Mouse (Mus musculus) cerebellum, adult (tissue): ENCODE results near the gene Gnai2.
"Not testable (repeated sequence)": the region's sequence is repeated elsewhere in the genome, so short reads cannot be mapped to it uniquely, and the experiment has no call there.

Experiments
- ATAC-seq: cut with Nextera tagmentation; 2 replicates; pipeline ENCODE4 v1.9.2; 2017; ENCODE audit warnings: mild to moderate bottlenecking, moderate library complexity, mixed read lengths; ENCODE audit not compliant: insufficient number of reproducible peaks, low FRiP score, low TSS enrichment

The Gnai2 gene

GRCm38 (mm10) chr9:107635279-107636028 is at the start of gene Gnai2:
Gene Gnai2, minus strand, starts transcription at chr9:107635367.
- ATAC-seq, result peak; percentile 92

DNA sequence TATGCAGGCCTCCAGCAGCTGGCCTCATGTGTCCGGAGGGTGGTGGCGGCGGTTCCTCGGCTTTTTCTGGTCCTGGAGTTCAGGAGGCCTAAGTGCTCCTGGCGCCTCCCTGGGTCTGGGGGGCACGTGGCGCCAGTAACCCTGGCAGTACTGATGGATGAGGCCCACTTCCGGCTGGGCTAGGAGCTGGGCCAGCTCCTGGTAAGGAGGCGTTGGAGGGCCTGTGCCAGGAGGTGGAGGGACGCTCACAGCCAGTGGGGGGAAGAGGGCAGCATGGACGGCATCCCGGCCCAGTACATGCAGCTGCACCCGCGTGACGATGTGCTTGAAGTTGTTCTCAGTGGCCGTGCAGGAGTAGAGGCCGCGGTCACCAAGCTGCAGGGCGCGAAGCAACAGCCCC is 47.2 kb upstream of the Gnai2 start:
- ATAC-seq, result no peak

- no peak for ATAC-seq
These were observed 44.3 kb upstream of the Gnai2 start, which contains the start of gene Gnat1 for GRCm38 (mm10) chr9:107679501-107679900. Gene Gnat1, minus strand, starts transcription at chr9:107679712.

GRCm38 (mm10) chr9:107678861-107679260 is 43.7 kb upstream of the Gnai2 start:
- ATAC-seq, result no peak

DNA sequence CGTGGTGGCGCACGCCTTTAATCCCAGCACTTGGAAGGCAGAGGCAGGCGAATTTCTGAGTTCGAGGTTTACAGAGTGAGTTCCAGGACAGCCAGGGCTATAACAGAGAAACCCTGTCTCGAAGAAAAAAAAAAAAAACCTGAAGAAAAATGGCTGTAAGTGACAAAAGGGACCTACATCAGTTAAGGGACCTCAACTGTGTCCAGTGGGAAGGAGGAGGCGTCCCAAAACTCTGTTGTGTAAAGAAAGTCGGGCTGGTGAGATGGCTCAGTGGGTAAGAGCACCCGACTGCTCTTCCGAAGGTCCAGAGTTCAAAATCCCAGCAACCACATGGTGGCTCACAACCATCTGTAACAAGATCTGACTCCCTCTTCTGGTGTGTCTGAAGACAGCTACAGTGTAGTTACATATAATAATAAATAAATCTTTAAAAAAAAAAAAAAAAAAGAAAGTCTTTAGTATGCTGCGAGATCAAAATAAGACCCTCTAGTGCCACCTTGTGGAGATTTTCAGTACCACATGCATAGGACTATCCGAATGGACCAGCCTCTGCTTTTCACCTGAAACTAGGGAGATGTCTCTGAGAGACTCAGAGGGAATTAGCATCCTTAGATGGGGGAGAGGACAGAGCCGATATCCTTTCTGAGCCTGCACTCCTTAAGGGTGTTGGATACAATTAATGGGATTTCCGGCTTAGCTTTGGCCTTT is 42.8 kb upstream of the Gnai2 start:
- not testable (repeated sequence) for ATAC-seq

GRCm38 (mm10) chr9:107677091-107677784 is 42.1 kb upstream of the Gnai2 start:
- ATAC-seq, result no peak

- no peak for ATAC-seq
These were observed 41.1 kb upstream of the Gnai2 start for GRCm38 (mm10) chr9:107676302-107676701.

DNA sequence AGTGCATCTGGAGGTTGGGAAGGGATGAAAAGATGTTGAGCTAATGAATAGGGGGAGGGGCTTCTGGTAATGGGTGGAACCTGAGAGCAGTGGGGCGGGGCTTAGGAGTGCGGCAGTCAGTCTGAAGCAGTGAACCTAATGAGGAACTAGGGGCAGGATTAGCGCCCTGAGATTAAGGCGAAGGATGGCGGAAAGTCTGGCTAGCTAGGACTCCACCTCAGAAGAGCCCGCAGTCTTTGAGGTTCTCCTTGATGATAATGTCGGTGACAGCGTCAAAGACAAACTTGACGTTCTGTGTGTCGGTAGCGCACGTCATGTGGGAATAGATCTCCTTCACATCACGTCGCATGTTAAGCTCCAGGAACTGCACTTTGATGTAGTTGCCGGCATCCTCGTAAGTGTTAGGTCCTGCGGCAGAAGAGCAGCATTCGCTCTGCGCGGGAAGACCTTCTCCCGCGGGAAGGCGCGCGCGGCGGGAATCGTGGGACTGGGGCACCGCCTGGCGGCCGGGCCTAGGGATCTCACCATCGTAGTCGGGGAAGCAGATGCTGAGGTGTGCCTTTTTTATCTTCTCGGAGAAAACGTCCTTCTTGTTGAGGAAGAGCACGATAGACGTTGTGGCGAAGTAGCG is 40.6 kb upstream of the Gnai2 start:
- ATAC-seq, result no peak

- no peak for ATAC-seq
These were observed 39.7 kb upstream of the Gnai2 start for GRCm38 (mm10) chr9:107674609-107675429.

GRCm38 (mm10) chr9:107670259-107670658 is 35.1 kb upstream of the Gnai2 start:
- no peak for ATAC-seq

- no peak for ATAC-seq
These were observed 34.3 kb upstream of the Gnai2 start, which contains the start of gene Slc38a3 for GRCm38 (mm10) chr9:107669480-107669945. Gene Slc38a3, minus strand, starts transcription at chr9:107669530.

GRCm38 (mm10) chr9:107668916-107669315 is 33.7 kb upstream of the Gnai2 start:
- no peak for ATAC-seq

- no peak for ATAC-seq
These were observed 32.8 kb upstream of the Gnai2 start for GRCm38 (mm10) chr9:107668011-107668410.

DNA sequence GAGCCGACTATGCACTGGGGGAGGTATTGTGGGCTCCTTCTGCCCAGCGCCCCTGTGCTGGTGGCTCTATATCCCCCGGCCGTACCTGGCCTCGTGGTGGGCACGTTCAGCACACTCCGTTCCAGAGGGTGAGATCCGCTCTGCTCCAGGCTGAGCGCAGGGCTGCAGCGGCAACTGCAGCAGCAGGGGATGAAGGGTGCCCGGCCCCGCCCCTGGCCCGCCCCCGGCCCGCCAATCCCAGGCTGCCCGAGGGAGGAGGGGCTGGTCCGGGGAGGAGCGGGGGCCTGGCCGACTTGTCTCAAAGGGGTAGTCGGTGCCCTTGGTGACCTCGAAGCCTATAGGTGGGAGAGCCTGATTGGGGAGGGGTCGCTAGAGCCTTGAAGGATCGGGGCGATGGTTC is 32.1 kb upstream of the Gnai2 start:
- no peak for ATAC-seq

- ATAC-seq, result no peak
These were observed 31.6 kb upstream of the Gnai2 start for GRCm38 (mm10) chr9:107666751-107667205.

DNA sequence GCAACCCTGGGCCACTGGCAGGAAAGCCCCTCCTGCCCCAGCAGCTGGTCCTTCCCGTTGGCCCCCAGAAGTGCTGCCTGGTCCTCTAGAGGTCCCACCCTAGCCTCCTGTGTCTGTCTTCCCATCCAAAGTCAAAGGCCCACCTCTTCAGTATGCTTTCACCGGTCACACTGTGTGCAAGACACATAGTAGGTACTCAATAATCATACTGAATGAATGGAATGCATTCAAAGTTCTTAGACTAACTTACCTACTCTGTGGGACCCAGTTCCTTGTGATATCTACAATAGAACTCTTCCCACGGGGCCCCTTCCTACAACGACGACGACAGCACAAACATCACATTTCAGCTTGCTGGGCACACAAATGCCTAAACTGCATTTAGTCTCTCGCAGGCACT is 30.1 kb upstream of the Gnai2 start:
- ATAC-seq, result no peak

DNA sequence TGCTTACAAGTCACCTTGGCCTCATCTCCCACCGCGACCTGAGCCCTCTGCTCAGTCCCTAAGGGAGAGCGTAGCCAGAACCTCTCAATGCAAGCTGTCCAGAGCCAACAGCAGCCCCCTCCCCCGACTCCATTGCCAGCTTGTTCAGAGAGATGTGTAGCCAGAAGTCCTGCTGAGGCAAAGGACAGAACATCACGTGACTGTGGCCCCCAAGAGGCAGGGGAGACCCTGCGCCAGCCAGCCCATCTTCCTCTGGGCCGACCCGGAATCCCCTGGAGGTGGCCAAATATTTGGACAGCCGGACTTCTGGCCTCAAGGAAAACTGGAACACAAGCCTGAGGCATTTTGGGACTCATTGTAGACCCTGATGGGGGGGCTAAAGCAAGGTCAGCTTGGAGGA is 28.4 kb upstream of the Gnai2 start:
- ATAC-seq, result no peak

DNA sequence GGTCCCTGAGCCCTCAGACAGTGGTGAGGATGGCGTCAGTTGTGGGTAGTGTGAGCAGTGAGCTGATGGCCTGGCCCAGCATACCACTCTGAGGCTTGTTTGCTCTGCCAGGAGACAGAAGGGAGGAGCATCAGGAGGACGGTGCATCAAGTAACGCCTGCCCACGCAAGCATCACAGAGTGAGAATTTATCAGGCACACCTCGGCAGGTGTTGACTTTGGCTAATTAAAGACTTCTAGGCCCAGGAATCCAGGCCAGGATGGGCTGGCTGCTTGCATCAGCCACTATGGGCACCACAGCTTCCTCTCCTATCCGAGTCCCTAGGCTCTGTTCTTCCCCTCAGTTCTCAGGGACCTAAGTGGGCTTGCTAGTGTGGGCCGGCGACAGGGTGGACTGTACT is 27.2 kb upstream of the Gnai2 start:
- ATAC-seq, result no peak

DNA sequence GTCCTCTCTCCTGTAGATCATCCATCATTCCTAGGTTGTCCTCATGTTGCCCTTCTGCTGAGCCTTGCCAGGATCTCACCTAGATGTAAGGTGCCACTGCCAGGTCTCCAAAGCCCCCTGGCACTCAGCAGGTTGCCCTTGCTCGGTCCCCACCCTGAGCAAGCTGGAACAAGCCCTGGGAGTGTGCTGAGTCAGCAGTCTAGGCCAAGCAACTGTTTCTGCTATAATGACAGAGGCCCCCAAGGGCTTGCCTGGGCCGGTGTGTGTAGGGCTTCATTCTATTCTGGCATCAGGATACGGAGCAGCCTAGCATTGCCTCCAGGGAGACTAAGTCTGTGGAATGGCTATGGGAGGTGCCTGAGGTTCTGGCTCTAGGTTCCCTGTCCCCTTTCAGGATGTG is 25.6 kb upstream of the Gnai2 start:
- no peak for ATAC-seq

- ATAC-seq, result peak; percentile 31; the same call in 1 of the 2 replicates
These were observed 24.8 kb upstream of the Gnai2 start for GRCm38 (mm10) chr9:107659961-107660360.
